Mouse (Mus musculus): ENCODE data around the gene Zfp969. TPM values are rescaled to one million over a fixed set of nuclear protein-coding genes. Genes with fewer than 3 reads are reported as not detected.
"Not testable (repeated sequence)": the region's sequence is repeated elsewhere in the genome, so short reads cannot be mapped to it uniquely, and the experiment has no call there.

Zfp969 gene
- polyA plus RNA-seq (2015; fragmentation: Nextera tagmentation; extraction: Ambion mirVana), result 21.5 and 29.2 TPM in 2 replicates

DNA sequence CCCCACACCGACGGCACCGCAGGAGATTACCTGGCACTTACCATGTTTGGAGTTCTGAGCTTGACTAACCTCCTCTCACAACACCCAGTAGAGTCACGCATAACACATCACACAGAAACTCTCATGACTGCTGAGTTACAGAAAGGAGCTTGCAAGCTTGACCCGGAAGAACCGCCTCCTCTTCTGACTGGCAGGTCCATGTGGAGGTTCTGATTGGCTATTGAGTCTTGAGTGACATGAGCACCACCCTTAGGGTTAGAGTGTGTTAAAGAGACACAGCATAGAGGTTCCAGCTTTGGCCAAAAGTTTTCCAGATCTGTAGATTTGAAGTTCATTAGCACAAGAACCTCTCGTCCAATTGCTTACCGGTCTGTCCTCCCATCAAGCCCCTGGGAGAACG is at the start of gene Zfp969:
Gene Zfp969 (minus strand): TSS at position 101 of the 400 bp plus-strand sequence.
- H3K4me2 ChIP-seq; H3K4me3 ChIP-seq (replicated peaks); ATAC-seq (ENCODE audit: insufficient read depth, low FRiP score, low read depth); H3K9ac ChIP-seq; H3K27me3 ChIP-seq (replicated peaks); H3K27ac ChIP-seq; H3K4me1 ChIP-seq; H3K9me3 ChIP-seq; H3K36me3 ChIP-seq: not testable (repeated sequence)
- WGBS, result no CpG with 5 or more reads among the region's 9 CpGs

- not testable (repeated sequence) for H3K9me3 ChIP-seq; H3K4me1 ChIP-seq; H3K9ac ChIP-seq; ATAC-seq (ENCODE audit: insufficient read depth, low FRiP score, low read depth); H3K36me3 ChIP-seq; H3K4me2 ChIP-seq; H3K4me3 ChIP-seq (replicated peaks); H3K27ac ChIP-seq; H3K27me3 ChIP-seq (replicated peaks)
- no CpG with 5 or more reads among the region's 2 CpGs for WGBS
Observed at GRCm38 (mm10) chr2:175741237-175741636, 37.8 kb upstream of the Zfp969 start, which contains the start of gene Gm2007. Gene Gm2007 (plus strand): TSS chr2:175741537.

DNA sequence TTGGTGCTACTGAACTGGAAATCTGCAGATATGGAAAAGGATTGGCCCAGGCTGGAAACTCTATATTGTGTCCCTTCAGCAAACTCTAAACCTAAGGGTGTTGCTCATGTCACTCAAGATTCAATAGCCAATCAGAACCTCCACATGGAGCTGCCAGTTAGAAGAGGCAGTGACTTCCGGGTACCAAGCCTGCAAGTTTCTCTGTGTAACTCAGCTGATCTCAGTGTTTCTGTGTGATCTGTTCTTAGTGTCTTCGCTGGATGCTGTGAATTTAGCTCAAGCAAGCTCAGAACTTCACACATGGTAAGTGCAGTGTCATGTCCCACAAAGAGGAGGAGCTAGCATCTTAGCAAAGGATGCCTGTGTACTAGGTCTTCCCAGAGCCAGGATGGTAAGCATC is 59.8 kb downstream of the Zfp969 start, which contains the start of gene Gm11007:
Gene Gm11007 (plus strand): TSS at position 301 of the 400 bp plus-strand sequence.
- not testable (repeated sequence) for H3K27me3 ChIP-seq (replicated peaks); ATAC-seq (ENCODE audit: insufficient read depth, low FRiP score, low read depth); H3K9ac ChIP-seq; H3K36me3 ChIP-seq; H3K27ac ChIP-seq; H3K4me1 ChIP-seq; H3K9me3 ChIP-seq; H3K4me3 ChIP-seq (replicated peaks); H3K4me2 ChIP-seq
- no CpG with 5 or more reads among the region's 2 CpGs for WGBS

Other genes with a start within 250 kb of the Zfp969 start
- gene Zfp965, start 233.7 kb downstream of the Zfp969 start, polyA plus RNA-seq (2015; fragmentation: Nextera tagmentation; extraction: Ambion mirVana), result 6.3 and 7.7 TPM in 2 replicates
- not detected in 2 replicates for gene Gm11007, start 59.7 kb downstream of the Zfp969 start, polyA plus RNA-seq (2015; fragmentation: Nextera tagmentation; extraction: Ambion mirVana)
- gene Gm2007, start 37.9 kb upstream of the Zfp969 start, polyA plus RNA-seq (2015; fragmentation: Nextera tagmentation; extraction: Ambion mirVana), result not detected in 2 replicates
- 3.9 and 4.4 TPM in 2 replicates for gene Gm14288, start 97.4 kb upstream of the Zfp969 start, polyA plus RNA-seq (2015; fragmentation: Nextera tagmentation; extraction: Ambion mirVana)
- 18.1 and 18.2 TPM in 2 replicates for gene Gm6710, start 165.6 kb upstream of the Zfp969 start, polyA plus RNA-seq (2015; fragmentation: Nextera tagmentation; extraction: Ambion mirVana)
- gene Zfp966, start 227.5 kb upstream of the Zfp969 start, polyA plus RNA-seq (2015; fragmentation: Nextera tagmentation; extraction: Ambion mirVana), result 3.5 and 3.6 TPM in 2 replicates

Data from stomach, embryonic 15.5 days (tissue).